Mouse (Mus musculus): ENCODE measurements around the gene Bscl2.

DNA sequence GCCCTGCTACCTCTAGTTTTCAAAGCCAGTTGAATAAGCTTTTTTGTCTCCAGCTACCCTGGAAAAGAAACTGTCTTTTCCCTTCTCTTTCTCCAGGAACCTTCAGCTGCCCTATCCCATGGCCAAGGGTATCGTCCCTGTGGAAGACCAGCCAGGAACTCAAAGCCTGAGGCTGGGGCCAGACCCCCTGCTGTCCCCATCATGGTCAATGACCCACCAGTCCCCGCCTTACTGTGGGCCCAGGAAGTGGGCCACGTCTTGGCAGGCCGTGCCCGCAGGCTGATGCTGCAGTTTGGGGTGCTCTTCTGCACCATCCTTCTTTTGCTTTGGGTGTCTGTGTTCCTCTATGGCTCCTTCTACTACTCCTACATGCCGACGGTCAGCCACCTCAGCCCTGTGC lies 3.7 kb downstream of the Bscl2 start:
- TF ChIP-seq ZNF384 (IDR thresholded peaks at IDR 0.05; ENCODE audit: low read depth, low read length), result no peak
- TF ChIP-seq ZC3H11A (IDR thresholded peaks at IDR 0.05; ENCODE audit: borderline replicate concordance, low read depth, low read length), result no peak
- TF ChIP-seq MAFK (IDR thresholded peaks at IDR 0.05; ENCODE audit: insufficient read depth, low read depth, low read length), result no peak
- no peak for TF ChIP-seq CHD2 (IDR thresholded peaks at IDR 0.05; ENCODE audit: low read depth, low read length)
